Mouse (Mus musculus): Measurements from ENCODE around the gene Oas1c. TPM values are rescaled to one million over a fixed set of nuclear protein-coding genes. Genes with fewer than 3 reads are reported as not detected.
"Not testable (repeated sequence)": the region's sequence is repeated elsewhere in the genome, so short reads cannot be mapped to it uniquely, and the experiment has no call there.

Oas1c gene
- polyA plus RNA-seq, 1 experiment, result 0.56 TPM

- peak; percentile 25 for DNase-seq (ENCODE audit: low read depth)
- TF ChIP-seq CTCF (IDR thresholded peaks at IDR 0.05; ENCODE audit: borderline replicate concordance, extremely low read depth, insufficient read depth, insufficient read length), result peak; percentile 44; the same call in 1 of the 2 replicates
- no peak for TF ChIP-seq POLR2A (IDR thresholded peaks at IDR 0.05; ENCODE audit: borderline replicate concordance, extremely low read depth, insufficient read depth, insufficient read length, poor library complexity, severe bottlenecking)
Measured at GRCm38 (mm10) chr5:120815949-120816348, 3.6 kb upstream of the Oas1c start.

- TF ChIP-seq POLR2A (IDR thresholded peaks at IDR 0.05; ENCODE audit: borderline replicate concordance, extremely low read depth, insufficient read depth, insufficient read length, poor library complexity, severe bottlenecking) (no peak), CTCF (IDR thresholded peaks at IDR 0.05; ENCODE audit: borderline replicate concordance, extremely low read depth, insufficient read depth, insufficient read length) (no peak)
- DNase-seq (ENCODE audit: low read depth), result no peak
Measured at GRCm38 (mm10) chr5:120813023-120813422, 709 bp upstream of the Oas1c start.

- no peak for DNase-seq (ENCODE audit: low read depth)
- TF ChIP-seq POLR2A (IDR thresholded peaks at IDR 0.05; ENCODE audit: borderline replicate concordance, extremely low read depth, insufficient read depth, insufficient read length, poor library complexity, severe bottlenecking), result no peak
- TF ChIP-seq CTCF (IDR thresholded peaks at IDR 0.05; ENCODE audit: borderline replicate concordance, extremely low read depth, insufficient read depth, insufficient read length), result no peak
Measured at GRCm38 (mm10) chr5:120809171-120809570, 3.1 kb downstream of the Oas1c start.

- peak; percentile 80 for DNase-seq (ENCODE audit: low read depth)
- no peak for TF ChIP-seq POLR2A (IDR thresholded peaks at IDR 0.05; ENCODE audit: borderline replicate concordance, extremely low read depth, insufficient read depth, insufficient read length, poor library complexity, severe bottlenecking)
- peak; percentile 66; the same call in 1 of the 2 replicates for TF ChIP-seq CTCF (IDR thresholded peaks at IDR 0.05; ENCODE audit: borderline replicate concordance, extremely low read depth, insufficient read depth, insufficient read length)
Measured at GRCm38 (mm10) chr5:120806458-120806857, 5.9 kb downstream of the Oas1c start.

- DNase-seq (ENCODE audit: low read depth), result no peak
- TF ChIP-seq CTCF (IDR thresholded peaks at IDR 0.05; ENCODE audit: borderline replicate concordance, extremely low read depth, insufficient read depth, insufficient read length) (no peak), POLR2A (IDR thresholded peaks at IDR 0.05; ENCODE audit: borderline replicate concordance, extremely low read depth, insufficient read depth, insufficient read length, poor library complexity, severe bottlenecking) (no peak)
Measured at GRCm38 (mm10) chr5:120803596-120803995, 8.7 kb downstream of the Oas1c start.

- not testable (repeated sequence) for DNase-seq (ENCODE audit: low read depth)
Measured at GRCm38 (mm10) chr5:120798943-120799342, 13.4 kb downstream of the Oas1c start.

- DNase-seq (ENCODE audit: low read depth), result not testable (repeated sequence)
Measured at GRCm38 (mm10) chr5:120798147-120798546, 14.2 kb downstream of the Oas1c start.

GRCm38 (mm10) chr5:120795480-120796034 is 16.8 kb downstream of the Oas1c start, which contains the start of gene Oas1e:
Gene Oas1e (minus strand): TSS chr5:120795530.
- peak; percentile 14 for DNase-seq (ENCODE audit: low read depth)

- DNase-seq (ENCODE audit: low read depth), result peak; percentile 65
- no peak for TF ChIP-seq POLR2A (IDR thresholded peaks at IDR 0.05; ENCODE audit: borderline replicate concordance, extremely low read depth, insufficient read depth, insufficient read length, poor library complexity, severe bottlenecking)
- TF ChIP-seq CTCF (IDR thresholded peaks at IDR 0.05; ENCODE audit: borderline replicate concordance, extremely low read depth, insufficient read depth, insufficient read length), result peak; percentile 73
Measured at GRCm38 (mm10) chr5:120793043-120793442, 19.3 kb downstream of the Oas1c start.

- TF ChIP-seq CTCF (IDR thresholded peaks at IDR 0.05; ENCODE audit: borderline replicate concordance, extremely low read depth, insufficient read depth, insufficient read length), result no peak
- TF ChIP-seq POLR2A (IDR thresholded peaks at IDR 0.05; ENCODE audit: borderline replicate concordance, extremely low read depth, insufficient read depth, insufficient read length, poor library complexity, severe bottlenecking), result no peak
- DNase-seq (ENCODE audit: low read depth), result no peak
Measured at GRCm38 (mm10) chr5:120787042-120787441, 25.3 kb downstream of the Oas1c start.

GRCm38 (mm10) chr5:120782446-120782845 is 29.9 kb downstream of the Oas1c start:
- no peak for DNase-seq (ENCODE audit: low read depth)
- TF ChIP-seq POLR2A (IDR thresholded peaks at IDR 0.05; ENCODE audit: borderline replicate concordance, extremely low read depth, insufficient read depth, insufficient read length, poor library complexity, severe bottlenecking), result no peak
- TF ChIP-seq CTCF (IDR thresholded peaks at IDR 0.05; ENCODE audit: borderline replicate concordance, extremely low read depth, insufficient read depth, insufficient read length), result no peak

- no peak for DNase-seq (ENCODE audit: low read depth)
- TF ChIP-seq POLR2A (IDR thresholded peaks at IDR 0.05; ENCODE audit: borderline replicate concordance, extremely low read depth, insufficient read depth, insufficient read length, poor library complexity, severe bottlenecking) (no peak), CTCF (IDR thresholded peaks at IDR 0.05; ENCODE audit: borderline replicate concordance, extremely low read depth, insufficient read depth, insufficient read length) (peak; percentile 22; the same call in 1 of the 2 replicates)
Measured at GRCm38 (mm10) chr5:120781646-120782045, 30.7 kb downstream of the Oas1c start.

- no peak for TF ChIP-seq CTCF (IDR thresholded peaks at IDR 0.05; ENCODE audit: borderline replicate concordance, extremely low read depth, insufficient read depth, insufficient read length)
- DNase-seq (ENCODE audit: low read depth), result no peak
Measured at GRCm38 (mm10) chr5:120779922-120780321, 32.4 kb downstream of the Oas1c start.

All from brain, embryonic 14.5 days (tissue).